Mouse (Mus musculus) intestine, embryonic 16.5 days (tissue): Measurements from ENCODE around the gene Myo3a. TPM values are rescaled to one million over a fixed set of nuclear protein-coding genes. Genes with fewer than 3 reads are reported as not detected.
A peak's percentile ranks its signal among the peaks of the same experiment; 100 is the strongest.

Experiments
- ATAC-seq: fragments of 200-750 bp; cut with Nextera tagmentation; 2 replicates; pipeline ENCODE4 v1.8.0; 2017; ENCODE audit warnings: moderate TSS enrichment, moderate library complexity
- H3K27ac ChIP-seq: fragments of 300-500 bp; sonication (generic); 2 replicates; pipeline ENCODE4 v1.5.1; 2014; ENCODE audit warnings: mild to moderate bottlenecking, low read length
- H3K27me3 ChIP-seq: fragments of 300-500 bp; sonication (generic); replicated peaks from 2 replicates; pipeline ENCODE4 v1.6.1; 2014; ENCODE audit warnings: low read length, control low read depth, mixed read lengths; ENCODE audit not compliant: control insufficient read depth, insufficient read depth
- H3K36me3 ChIP-seq: fragments of 300-500 bp; sonication (generic); 2 replicates; pipeline ENCODE4 v1.6.1; 2014; ENCODE audit warnings: low read length, control low read depth; ENCODE audit not compliant: control insufficient read depth, insufficient read depth
- H3K4me1 ChIP-seq: fragments of 300-500 bp; sonication (generic); 2 replicates; pipeline ENCODE4 v1.6.1; 2014; ENCODE audit warnings: low read length, control low read depth, mixed read lengths; ENCODE audit not compliant: control insufficient read depth, insufficient read depth
- H3K4me2 ChIP-seq: fragments of 300-500 bp; sonication (generic); 2 replicates; pipeline ENCODE4 v1.6.1; 2014; ENCODE audit warnings: low read depth, low read length, control low read depth
- H3K4me3 ChIP-seq: fragments of 300-500 bp; sonication (generic); 2 replicates; pipeline ENCODE4 v1.5.1; 2014; ENCODE audit warnings: mild to moderate bottlenecking, low read length
- H3K9ac ChIP-seq: fragments of 300-500 bp; sonication (generic); 2 replicates; pipeline ENCODE4 v1.6.1; 2014; ENCODE audit warnings: low read depth, low read length
- H3K9me3 ChIP-seq: fragments of 300-500 bp; sonication (generic); 2 replicates; pipeline ENCODE4 v1.6.1; 2016; ENCODE audit warnings: low read length, control low read depth; ENCODE audit not compliant: control insufficient read depth
- WGBS: fragments of 180-500 bp; shearing (Covaris S2); extraction: QIAGEN DNeasy Blood & Tissue Kit; methylation state at CpG from one replicate; pipeline ENCODE4 v1.1.7; 2014; 5-methylcytosine and 5-hydroxymethylcytosine counted together
- polyA plus RNA-seq: library from polyadenylated mRNA; unstranded; fragments of >200 nt; fragmentation: Nextera tagmentation; extraction: Ambion mirVana; gene quantifications from 2 replicates; pipeline ENCODE4 v1.2.1, GENCODE M21; 2015

Myo3a gene
- polyA plus RNA-seq: not detected in 2 replicates

- Histone ChIP-seq H3K27ac (no peak within 1 kb of the TSS), H3K4me2 (peak within 1 kb of the TSS; percentile 48), H3K4me3 (peak within 1 kb of the TSS; percentile 34), H3K27me3 (no peaks in the 10 kb centered on the region), H3K9me3 (no peaks in the 10 kb centered on the region), H3K9ac (no peak within 1 kb of the TSS), H3K36me3 (no peaks in the 10 kb centered on the region), H3K4me1 (no peaks in the 10 kb centered on the region)
- peak; percentile 81 for ATAC-seq
- under 1% methylated on average over 21 of the region's 21 CpGs for WGBS
These were observed at the start of gene Myo3a for GRCm38 (mm10) chr2:22227308-22227707. TSS of gene Myo3a (plus strand) at chr2:22227503.

- no peak overlapping the region for H3K4me3 ChIP-seq
- no peak for ATAC-seq
- H3K27ac ChIP-seq: no peak overlapping the region
- no peak overlapping the region for H3K4me2 ChIP-seq
- H3K9me3 ChIP-seq: no peaks in the 10 kb centered on the region
- H3K9ac ChIP-seq: no peak overlapping the region
- H3K4me1 ChIP-seq: no peaks in the 10 kb centered on the region
- no peaks in the 10 kb centered on the region for H3K27me3 ChIP-seq
- WGBS: 76% methylated on average over 3 of the region's 3 CpGs
- no peaks in the 10 kb centered on the region for H3K36me3 ChIP-seq
These were observed 23.2 kb downstream of the Myo3a start for GRCm38 (mm10) chr2:22250462-22250861.

- no peak for ATAC-seq
- 66% methylated on average over 2 of the region's 2 CpGs for WGBS
These were observed 23.7 kb downstream of the Myo3a start for GRCm38 (mm10) chr2:22251045-22251444.

GRCm38 (mm10) chr2:22255600-22255999 is 28.3 kb downstream of the Myo3a start:
- Histone ChIP-seq H3K4me3 (no peak overlapping the region), H3K9me3 (no peaks in the 10 kb centered on the region), H3K9ac (no peak overlapping the region), H3K4me1 (no peaks in the 10 kb centered on the region), H3K27ac (no peak overlapping the region), H3K4me2 (no peak overlapping the region), H3K36me3 (no peaks in the 10 kb centered on the region), H3K27me3 (no peaks in the 10 kb centered on the region)
- ATAC-seq: no peak

More at GRCm38 (mm10) chr2:22251045-22251444, 23.7 kb downstream of the Myo3a start:
- Histone ChIP-seq H3K4me3 (no peak overlapping the region), H3K4me2 (no peak overlapping the region), H3K4me1 (no peaks in the 10 kb centered on the region), H3K36me3 (no peaks in the 10 kb centered on the region), H3K9ac (no peak overlapping the region), H3K27ac (no peak overlapping the region), H3K9me3 (no peaks in the 10 kb centered on the region), H3K27me3 (no peaks in the 10 kb centered on the region)

GRCm38 (mm10) chr2:22271555-22271954 is 44.3 kb downstream of the Myo3a start:
- H3K9me3 ChIP-seq: no peaks in the 10 kb centered on the region
- no peaks in the 10 kb centered on the region for H3K4me1 ChIP-seq
- H3K27me3 ChIP-seq: no peaks in the 10 kb centered on the region
- H3K27ac ChIP-seq: no peak overlapping the region
- no peaks in the 10 kb centered on the region for H3K36me3 ChIP-seq
- 74% methylated on average over 2 of the region's 2 CpGs for WGBS
- ATAC-seq: no peak
- H3K9ac ChIP-seq: no peak overlapping the region
- no peak overlapping the region for H3K4me3 ChIP-seq
- no peak overlapping the region for H3K4me2 ChIP-seq

GRCm38 (mm10) chr2:22285366-22285765 is 58.1 kb downstream of the Myo3a start:
- no peaks in the 10 kb centered on the region for H3K36me3 ChIP-seq
- WGBS: 63% methylated on average over 2 of the region's 2 CpGs
- no peak overlapping the region for H3K9ac ChIP-seq
- H3K27me3 ChIP-seq: no peaks in the 10 kb centered on the region
- H3K4me2 ChIP-seq: no peak overlapping the region
- no peak for ATAC-seq
- H3K27ac ChIP-seq: no peak overlapping the region
- no peaks in the 10 kb centered on the region for H3K9me3 ChIP-seq
- H3K4me1 ChIP-seq: no peaks in the 10 kb centered on the region
- no peak overlapping the region for H3K4me3 ChIP-seq

- Histone ChIP-seq H3K36me3 (no peaks in the 10 kb centered on the region), H3K27me3 (no peaks in the 10 kb centered on the region), H3K4me3 (no peak overlapping the region), H3K4me2 (no peak overlapping the region), H3K27ac (no peak overlapping the region), H3K4me1 (no peaks in the 10 kb centered on the region), H3K9ac (no peak overlapping the region), H3K9me3 (no peaks in the 10 kb centered on the region)
- 31% methylated on average over 1 of the region's 1 CpGs for WGBS
- no peak for ATAC-seq
These were observed 58.5 kb downstream of the Myo3a start for GRCm38 (mm10) chr2:22285777-22286176.

GRCm38 (mm10) chr2:22293579-22294446 is 66.5 kb downstream of the Myo3a start:
- Histone ChIP-seq H3K4me2 (no peak overlapping the region), H3K4me1 (no peaks in the 10 kb centered on the region), H3K27ac (no peak overlapping the region), H3K4me3 (no peak overlapping the region), H3K9ac (no peak overlapping the region), H3K36me3 (no peaks in the 10 kb centered on the region), H3K9me3 (no peaks in the 10 kb centered on the region), H3K27me3 (no peaks in the 10 kb centered on the region)
- no peak for ATAC-seq
- WGBS: 63% methylated on average over 11 of the region's 11 CpGs

- Histone ChIP-seq H3K9ac (no peak overlapping the region), H3K4me3 (no peak overlapping the region), H3K4me1 (no peaks in the 10 kb centered on the region), H3K36me3 (no peaks in the 10 kb centered on the region), H3K4me2 (no peak overlapping the region), H3K27me3 (no peaks in the 10 kb centered on the region), H3K27ac (no peak overlapping the region), H3K9me3 (no peaks in the 10 kb centered on the region)
- WGBS: 43% methylated on average over 2 of the region's 2 CpGs
- no peak for ATAC-seq
These were observed 67.1 kb downstream of the Myo3a start for GRCm38 (mm10) chr2:22294447-22294738.

- H3K4me2 ChIP-seq: no peak overlapping the region
- no peaks in the 10 kb centered on the region for H3K9me3 ChIP-seq
- H3K27ac ChIP-seq: no peak overlapping the region
- no peak overlapping the region for H3K9ac ChIP-seq
- no peaks in the 10 kb centered on the region for H3K36me3 ChIP-seq
- H3K4me1 ChIP-seq: no peaks in the 10 kb centered on the region
- ATAC-seq: no peak
- no peaks in the 10 kb centered on the region for H3K27me3 ChIP-seq
- no peak overlapping the region for H3K4me3 ChIP-seq
- WGBS: 55% methylated on average over 1 of the region's 1 CpGs
These were observed 70.6 kb downstream of the Myo3a start for GRCm38 (mm10) chr2:22297913-22298312.
